Mouse (Mus musculus): ENCODE measurements at regions not wholly inside any gene's neighbourhood (a gene's known extent, or its start where the extent isn't known, plus 50 kb on each side); places are given as distances from the start of the nearest gene placed in this dataset.

DNA sequence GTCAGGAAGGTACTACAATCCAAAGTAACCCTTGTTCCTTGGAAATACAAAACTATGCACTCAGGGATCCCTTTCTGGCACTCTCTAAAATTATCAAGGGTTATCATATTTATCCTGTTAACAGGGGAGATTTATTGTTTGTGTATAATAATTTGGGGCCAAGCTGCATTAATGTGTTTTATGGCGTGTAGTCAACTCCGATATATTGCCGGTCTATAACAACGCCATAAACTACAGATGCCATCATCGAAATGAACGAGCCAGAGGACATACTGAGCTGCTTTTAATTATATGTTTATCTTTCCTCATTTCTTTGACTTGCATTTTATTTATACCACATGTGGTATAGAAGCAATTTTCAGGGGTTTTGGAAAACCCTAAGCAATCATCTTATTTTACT is 147.2 kb downstream of the Nr2f2 start:
- DNase-seq (ENCODE audit: low spot score in 2 of 2): no peak

DNA sequence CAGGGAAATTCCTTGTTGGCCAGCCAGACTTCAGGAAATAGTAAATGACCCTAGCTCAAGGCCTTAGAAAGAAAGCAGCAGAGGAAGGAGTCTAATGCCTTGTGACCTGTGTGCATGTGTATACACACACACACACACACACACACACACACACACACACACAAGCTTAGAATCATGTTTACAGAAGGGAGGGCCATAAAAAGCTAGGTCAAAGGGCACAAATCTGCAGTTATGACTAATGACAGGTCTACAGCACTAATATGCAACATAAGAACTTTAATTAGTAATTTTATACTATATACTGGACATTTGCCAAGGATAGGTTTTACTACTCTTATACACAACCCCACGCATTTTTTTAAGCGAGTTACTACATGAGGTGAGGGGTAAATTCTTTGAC is 149.4 kb downstream of the Nr2f2 start:
- DNase-seq (ENCODE audit: low spot score in 2 of 2): no peak

DNA sequence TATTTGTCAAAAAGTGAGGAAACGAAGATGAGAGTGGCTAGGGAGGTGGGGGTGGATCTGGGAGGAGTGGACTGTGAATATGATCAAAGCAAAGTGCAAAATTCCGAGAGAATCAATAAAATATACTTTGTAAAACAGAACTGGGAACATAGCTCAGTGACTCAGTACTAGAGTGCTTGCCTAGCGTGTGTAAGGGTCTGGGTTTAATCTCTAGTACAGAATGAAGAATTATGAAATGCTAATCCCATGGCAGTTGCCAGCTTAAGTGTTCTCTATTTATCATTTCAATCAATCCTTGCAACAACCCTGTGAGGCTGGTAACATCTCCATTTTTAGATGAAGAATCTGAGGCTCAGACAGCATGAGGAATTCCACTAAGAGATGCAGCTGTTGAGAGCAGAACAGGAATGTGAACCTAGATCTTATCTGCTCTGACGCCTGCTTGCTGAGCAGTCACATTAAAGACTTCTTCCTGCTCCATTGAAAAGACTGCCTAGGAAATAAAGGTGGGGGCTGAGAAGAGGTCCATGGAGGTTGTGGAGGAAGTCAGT is 152.5 kb downstream of the Nr2f2 start:
- DNase-seq (ENCODE audit: low spot score in 2 of 2): no peak

DNA sequence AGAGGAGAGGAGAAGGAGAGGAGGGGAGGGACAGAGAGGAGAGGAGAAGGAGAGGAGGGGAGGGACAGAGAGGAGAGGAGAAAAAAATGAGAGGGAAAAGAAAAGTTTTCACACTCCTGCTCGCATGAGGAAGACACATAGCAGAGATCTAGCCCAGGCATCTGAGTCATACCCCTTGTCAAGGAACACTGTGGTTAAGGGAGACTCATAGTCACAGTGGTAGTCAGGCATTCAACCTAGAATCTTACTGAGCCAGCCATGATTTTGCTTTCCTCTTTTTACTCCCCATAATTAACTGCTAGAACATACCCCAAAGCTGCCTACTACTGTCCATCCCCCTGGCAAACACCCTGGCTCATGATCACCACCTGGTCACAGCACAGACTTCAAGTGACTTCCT is 160.6 kb downstream of the Nr2f2 start:
- no peak for DNase-seq (ENCODE audit: low spot score in 2 of 2)

DNA sequence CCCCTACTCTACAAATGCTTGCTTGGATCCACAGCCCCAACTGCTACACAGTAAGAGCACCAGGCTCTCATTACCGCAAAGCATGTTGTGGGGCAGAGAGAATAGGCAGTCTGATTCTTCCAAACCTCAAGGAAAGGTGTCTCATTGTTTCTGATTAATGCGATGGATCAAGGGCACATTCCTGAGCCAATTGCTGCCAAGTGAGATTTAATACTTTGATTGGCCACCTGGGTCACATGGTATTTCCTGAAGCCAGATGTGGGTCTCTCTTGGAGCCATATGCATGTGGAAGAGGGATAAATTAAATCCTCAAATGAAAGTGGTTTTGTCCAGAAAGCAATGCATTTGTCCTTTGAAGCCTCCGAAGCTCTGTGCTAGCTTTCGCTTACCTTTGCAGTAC is 166.3 kb downstream of the Nr2f2 start:
- DNase-seq (ENCODE audit: low spot score in 2 of 2): no peak

DNA sequence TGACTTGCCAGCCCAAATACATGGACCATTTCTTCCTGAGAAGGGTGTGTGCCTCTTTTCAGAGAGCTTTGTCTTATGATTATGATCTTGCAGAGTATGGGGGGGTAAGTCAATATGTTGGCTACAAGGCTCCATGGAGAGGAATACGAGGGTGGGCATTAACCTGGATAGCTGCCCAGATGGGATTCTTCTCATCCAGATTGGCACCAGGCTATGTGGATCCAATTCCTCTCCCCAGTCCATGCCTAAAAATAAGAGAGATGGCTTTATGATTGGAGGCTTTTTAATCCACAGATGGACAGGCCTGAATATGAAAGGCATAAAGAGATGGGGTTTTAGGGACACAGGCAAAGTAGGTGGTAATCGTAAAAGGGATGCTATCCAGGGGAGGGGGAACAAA is 187.6 kb downstream of the Nr2f2 start:
- DNase-seq (ENCODE audit: low spot score in 2 of 2): no peak

DNA sequence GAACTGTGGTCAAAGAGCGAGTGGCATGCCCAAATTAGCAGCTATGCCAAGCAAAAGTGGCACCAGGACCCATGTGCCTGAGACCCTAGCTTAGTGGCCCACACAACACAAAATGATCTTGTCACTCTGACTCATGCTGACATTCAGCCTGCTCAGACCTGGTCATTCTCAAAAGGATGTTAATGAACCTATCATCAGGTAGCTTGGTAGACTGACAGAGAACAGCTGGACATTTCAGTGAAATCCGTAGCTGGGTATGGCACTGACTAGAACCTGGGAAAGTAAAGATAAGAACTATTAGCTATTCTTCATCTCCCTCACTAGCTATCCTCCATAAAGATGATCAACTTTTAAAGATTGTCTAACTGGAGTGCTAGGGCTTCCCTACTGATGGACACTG is 188.5 kb downstream of the Nr2f2 start:
- DNase-seq (ENCODE audit: low spot score in 2 of 2): no peak

DNA sequence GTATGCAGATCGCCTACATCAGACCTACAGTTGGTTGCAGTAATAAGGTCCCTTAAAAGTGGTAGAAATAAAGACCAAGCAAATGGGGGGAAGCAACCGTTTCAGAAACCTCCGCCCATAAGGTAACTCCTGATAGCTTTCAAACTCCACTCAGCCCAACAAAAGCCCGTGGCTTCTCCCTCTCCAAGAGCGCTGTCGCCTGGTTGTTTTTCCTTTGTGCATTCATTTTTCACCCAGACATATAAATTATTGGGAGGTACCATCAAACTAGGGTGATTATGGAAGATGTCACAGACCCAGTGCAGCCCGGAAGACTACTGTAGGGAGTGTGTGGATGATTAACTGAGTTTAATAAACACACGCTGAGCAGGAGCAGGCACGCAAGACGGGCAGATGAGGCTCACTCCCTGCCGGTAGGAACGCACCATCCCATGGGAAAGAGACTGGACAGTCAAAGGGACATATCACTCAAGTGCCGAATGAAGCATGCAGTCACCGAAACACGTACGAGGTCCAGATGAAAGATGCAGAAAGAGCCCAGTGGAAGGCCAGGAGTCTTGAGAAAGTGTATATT is 189.8 kb downstream of the Nr2f2 start:
- DNase-seq (ENCODE audit: low spot score in 2 of 2): no peak

DNA sequence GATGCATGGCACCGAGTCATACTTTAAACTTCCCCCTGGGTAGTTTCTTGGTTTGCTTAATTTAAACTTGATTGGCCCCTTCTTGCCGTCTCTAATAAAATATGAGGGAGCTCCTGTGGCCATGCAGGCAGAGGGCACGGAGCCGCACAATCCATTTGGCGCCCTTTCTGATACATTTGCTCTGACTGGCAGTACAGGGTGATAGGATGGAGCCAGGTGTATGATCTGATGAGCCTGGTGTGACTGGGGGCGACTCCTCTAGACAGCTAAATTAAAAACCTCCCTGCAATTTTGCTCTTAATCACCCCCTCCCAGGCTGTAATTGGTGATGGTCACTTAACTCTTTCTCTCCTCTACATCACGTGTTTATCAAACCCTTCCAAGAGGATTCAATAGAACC is 190.4 kb downstream of the Nr2f2 start:
- no peak for DNase-seq (ENCODE audit: low spot score in 2 of 2)

DNA sequence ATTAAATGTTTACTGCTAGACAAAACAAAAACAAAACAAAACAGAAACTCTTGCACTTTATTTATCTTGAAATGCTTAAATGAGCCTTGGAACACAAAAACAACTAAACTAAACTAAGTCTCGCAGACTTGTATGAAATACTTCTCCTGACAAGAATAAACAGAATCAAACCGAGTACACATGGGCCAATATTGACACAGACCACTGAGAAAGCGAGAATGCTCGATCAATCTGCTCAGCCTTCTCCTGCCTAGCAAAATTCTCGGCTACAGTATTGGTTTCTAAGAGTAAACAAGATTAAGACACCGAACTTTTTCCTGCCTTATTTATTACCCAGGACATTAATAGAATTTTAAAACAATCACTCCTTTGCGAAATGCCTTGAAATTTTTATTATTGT is 194.1 kb downstream of the Nr2f2 start:
- no peak for DNase-seq (ENCODE audit: low spot score in 2 of 2)

DNA sequence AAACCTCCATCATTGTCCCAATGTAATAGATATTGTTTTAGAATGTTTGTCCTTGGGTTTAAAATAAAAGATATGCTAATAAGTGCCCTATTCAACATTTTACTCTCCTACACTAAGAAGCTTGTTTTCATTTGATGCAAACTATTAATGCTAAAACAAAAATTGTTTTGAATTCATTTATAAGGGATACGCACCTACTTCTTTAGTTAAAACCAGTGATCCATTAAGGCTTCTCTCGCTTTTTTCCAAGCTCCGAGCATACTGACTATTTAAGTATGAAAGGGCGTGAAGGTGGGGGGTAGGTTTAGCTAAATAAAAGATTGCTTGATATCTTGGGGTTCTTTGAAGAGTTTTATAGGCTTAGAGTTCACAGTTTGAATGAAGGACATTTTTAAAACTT is 195.1 kb downstream of the Nr2f2 start:
- DNase-seq (ENCODE audit: low spot score in 2 of 2): no peak

DNA sequence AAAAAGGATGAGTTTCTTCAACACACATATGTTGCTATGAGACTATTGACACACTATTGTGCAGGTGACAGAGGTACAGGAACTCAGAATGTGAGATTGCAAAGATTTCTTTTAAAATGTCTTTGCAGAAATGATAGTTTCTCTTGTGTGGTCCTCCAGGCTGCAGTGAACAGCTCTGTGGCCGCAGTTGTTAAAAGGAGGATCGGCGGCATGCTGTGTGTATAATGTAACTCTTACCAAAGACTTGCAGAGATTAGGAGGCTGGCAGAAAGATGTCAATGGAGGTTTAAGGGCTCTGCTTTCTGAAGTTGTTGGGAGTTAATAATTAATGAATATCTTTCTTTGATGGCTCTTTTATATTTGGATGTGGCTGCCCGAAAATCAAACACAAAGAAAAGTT is 198.5 kb downstream of the Nr2f2 start:
- DNase-seq (ENCODE audit: low spot score in 2 of 2): no peak

DNA sequence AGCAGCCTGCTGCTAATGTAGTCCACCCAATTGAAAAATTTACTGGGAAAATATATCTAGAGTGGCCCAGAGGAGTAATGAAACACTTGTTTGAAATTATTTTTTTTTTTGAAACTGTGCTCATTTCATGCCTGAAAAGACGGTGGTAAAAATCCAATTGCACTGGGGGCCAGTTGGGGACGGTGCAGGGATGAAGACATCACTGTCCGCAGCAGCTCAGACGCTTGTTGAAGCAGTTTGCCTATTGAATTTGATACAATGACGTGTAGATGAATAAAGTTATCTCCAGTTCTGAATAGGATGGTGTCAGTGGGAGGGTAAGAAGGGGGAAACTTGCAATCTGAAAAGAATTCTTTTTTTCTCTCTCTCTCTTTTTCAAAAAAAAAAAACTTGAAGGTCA is 200.5 kb downstream of the Nr2f2 start:
- DNase-seq (ENCODE audit: low spot score in 2 of 2): no peak

DNA sequence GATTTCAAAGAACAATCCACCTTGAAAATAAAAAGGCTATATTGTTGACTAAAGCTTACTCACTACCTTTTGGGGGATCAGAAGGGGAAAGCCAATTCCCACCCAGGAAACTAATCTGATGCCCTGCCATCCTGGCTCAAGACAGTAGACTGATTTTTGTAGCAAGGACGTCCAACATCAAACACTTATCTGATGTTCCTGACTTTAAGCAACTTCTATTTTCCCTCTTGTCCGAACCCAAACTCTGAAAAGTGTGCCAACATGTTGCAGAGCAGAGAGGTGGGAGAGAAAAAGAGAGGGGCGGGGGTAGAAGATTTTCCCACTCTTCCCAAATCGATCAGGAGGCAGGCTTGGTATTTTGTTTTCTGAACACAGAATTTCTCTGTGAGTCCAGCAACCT is 201.0 kb downstream of the Nr2f2 start:
- DNase-seq (ENCODE audit: low spot score in 2 of 2): no peak

DNA sequence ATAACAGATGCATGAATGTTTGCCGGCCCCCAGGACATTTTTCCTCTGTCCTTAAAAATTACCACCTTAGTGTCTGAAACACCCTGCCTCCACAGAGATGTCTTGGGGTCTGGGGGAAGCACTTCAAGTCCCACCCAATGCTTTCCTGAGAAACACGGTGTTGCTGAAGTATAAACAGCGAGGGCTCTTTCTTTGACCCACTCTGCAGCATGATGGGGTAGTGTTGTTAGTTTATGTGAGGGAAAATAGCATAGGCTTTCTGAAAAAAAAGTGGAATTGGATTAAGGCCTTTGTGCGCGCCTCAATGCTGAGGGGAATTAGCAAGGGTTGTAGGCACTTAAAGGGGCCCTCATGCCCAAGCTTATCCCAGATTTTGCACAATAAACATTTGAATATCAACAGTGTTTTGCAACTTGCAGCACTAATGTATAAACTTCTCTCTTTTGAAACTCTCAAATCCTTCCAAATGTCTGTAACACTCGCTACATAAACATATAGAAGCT is 201.8 kb downstream of the Nr2f2 start:
- no peak for DNase-seq (ENCODE audit: low spot score in 2 of 2)

DNA sequence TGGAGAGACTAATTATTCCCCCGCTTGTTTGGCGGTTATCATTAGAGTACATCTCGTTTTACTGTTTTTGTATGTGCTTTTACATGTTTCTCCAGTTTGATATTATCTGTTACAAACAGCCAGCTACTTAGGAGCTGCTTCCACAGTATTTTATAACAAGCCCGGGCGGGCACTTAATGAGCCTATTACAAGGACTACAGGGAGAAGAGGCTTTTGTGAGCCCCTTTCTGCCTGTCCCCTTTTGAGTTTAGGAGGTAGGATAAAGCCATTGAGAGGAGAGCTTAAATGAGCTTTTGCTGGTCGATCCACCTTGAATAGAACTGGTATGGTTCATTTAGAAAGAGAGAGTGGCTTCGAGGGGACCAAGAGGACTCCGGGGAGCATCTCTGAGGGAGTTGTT is 208.0 kb downstream of the Nr2f2 start:
- no peak for DNase-seq (ENCODE audit: low spot score in 2 of 2)

DNA sequence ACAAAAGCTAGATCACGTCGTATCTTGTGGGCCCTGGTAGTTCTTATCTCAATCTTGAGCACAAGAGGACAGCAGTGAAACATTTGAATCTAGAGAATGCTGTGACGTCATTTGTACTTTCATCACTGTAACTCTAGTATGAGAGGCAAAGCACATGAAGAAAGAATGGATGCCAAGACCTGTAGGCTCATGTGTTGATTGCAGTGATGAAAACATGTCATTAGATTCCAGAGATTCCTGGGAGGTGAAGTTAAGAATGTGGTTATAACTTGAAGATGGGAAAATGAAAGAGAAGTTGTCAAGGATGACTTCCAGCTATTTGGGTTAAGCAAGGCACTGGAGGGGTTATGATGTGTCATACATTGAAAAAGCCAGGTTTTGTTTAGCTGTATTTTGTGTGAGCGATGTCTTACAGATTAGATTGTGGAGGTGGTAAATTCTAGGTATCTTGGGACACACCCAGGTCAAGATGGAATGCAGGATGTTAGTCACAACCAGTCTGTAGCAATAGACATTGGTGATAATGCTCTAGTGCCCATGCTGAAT is 221.7 kb downstream of the Nr2f2 start:
- no peak for DNase-seq (ENCODE audit: low spot score in 2 of 2)

DNA sequence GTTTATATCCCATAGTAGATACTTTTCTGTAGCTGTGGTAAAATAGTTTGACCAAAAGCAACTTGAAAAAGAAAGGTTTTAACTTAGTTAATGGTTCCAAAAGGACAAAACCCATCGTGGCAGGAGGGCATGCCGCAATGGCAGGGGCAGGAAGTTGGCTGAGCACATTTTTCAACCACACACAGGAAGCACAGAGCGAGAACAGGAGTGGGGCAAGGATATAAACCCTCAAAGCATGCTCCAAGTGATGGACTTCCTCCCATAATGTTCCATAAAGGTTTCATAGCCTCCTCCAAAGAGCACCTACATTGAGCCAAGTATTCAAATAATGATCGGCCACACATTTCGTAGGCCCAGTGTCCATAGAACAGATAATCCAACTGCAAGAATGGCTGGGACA is 229.7 kb downstream of the Nr2f2 start:
- no peak for DNase-seq (ENCODE audit: low spot score in 2 of 2)

DNA sequence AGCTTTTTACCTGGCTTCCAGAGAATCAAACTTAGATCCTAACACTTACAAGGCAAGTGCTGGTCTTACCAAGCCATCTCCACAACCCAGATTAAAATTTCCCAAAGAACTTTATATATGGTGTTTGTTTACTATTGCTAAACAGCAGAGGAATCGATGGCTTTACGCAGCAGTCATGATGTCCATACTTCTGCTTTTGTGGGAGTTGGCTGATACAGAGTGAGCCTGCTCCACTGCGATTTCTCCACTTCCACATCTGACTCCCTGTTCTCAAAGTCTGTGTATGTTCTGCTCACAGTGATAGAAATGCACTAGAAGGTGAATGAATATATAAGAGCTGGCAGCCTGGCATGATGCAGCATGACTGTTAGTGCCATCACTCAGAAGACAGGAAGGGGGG is 231.1 kb downstream of the Nr2f2 start:
- no peak for DNase-seq (ENCODE audit: low spot score in 2 of 2)

DNA sequence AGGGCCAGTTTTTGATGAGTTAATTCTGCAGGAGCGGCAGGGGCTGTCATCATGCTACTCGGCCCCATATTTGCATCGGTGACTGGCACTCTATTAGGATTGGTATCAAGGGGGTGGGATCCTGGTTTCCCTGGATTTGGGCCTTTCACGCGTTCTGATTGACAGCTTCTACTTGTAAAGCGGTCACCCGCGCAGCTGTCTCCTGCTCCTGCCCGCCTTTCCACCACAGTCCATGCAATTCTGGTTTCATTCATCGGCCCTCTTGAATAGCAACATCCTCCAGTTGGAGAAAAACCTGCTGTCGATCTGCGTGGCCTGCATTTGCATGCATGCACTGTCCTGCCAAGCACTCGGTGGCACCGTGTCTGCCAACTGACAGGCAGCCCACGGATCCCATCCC is 236.6 kb downstream of the Nr2f2 start:
- DNase-seq (ENCODE audit: low spot score in 2 of 2): no peak

DNA sequence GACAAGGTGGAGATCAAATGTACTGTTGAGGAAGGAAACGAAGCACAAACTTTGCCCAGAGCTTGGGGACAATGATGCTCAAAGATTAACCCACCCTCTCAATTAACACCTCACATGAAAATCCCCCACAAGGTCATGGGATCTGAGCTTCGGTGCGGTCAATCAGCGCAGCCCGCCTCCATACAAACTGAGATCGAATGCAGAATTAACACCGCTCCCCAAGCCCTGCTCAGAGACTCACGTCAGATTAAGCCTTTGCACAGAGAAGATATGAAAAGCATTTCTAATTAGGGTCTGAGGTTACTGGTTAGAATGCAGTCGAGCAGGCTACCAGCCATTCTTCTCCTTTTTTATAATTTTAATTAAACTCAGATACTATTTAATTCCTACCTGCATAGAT is 243.7 kb downstream of the Nr2f2 start:
- DNase-seq (ENCODE audit: low spot score in 2 of 2): no peak

DNA sequence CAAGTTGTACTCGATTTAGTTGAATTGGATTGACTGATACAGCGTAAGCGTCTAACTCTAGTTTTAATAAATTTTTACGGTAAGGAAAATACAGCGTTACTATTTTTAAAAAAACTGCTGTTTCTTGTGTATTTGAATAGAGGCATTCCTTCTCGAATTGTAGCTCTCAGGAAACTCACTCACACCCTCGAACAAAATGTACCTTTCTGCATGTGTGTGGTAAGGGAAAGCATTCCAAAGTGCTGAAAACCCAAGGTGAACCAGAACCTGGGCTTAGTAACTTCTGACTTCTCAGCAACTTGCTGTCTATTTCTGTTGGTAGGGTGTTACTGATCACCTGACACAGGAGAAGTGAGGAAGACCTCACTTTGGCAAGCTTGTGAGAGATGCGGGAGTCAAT is 247.0 kb downstream of the Nr2f2 start:
- DNase-seq (ENCODE audit: low spot score in 2 of 2): no peak

DNA sequence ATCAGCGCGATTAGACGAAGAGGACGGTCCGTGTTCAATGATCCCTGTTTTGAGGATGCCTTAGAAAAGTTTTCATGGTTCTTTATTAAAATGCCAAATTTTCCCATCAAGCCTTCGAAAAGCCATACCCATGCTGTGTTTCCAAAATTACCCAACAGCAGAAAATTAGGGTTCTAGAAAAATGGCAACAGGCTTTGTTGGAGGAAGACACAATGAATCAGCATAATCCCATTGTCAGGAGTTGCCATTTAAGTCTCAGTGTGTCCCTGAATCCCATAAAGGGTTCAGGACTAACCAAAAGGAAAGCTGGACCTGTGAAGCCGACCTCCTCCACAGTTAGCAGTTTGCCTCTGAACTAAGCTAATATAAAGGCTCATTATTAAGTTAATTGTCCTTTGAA is 247.6 kb downstream of the Nr2f2 start:
- DNase-seq (ENCODE audit: low spot score in 2 of 2): no peak
